Mouse (Mus musculus): ENCODE measurements around the gene Krtap10-10.

GRCm38 (mm10) chr10:77826951-77827350 lies 8.8 kb upstream of the Krtap10-10 start, which contains the start of gene Krtap10-4:
- TF ChIP-seq CTCF (IDR thresholded peaks at IDR 0.05; ENCODE audit: low read depth, low read length): no peak
- TF ChIP-seq TAL1 (conservative IDR thresholded peaks at IDR 0.05; ENCODE audit: low read depth, low read length): no peak
- TF ChIP-seq GATA1 (IDR thresholded peaks at IDR 0.05; ENCODE audit: borderline replicate concordance, low read length): no peak

All from G1E (cell line).